Mouse (Mus musculus) cerebellum, adult 18-20 months (tissue): ENCODE results near the gene Trarg1.
"Not testable (repeated sequence)": the region's sequence is repeated elsewhere in the genome, so short reads cannot be mapped to it uniquely, and the experiment has no call there.

Experiments used
- DNase-seq, 2 experiments: peaks; one replicate each; pipeline ENCODE4 v3.0.0; 2021

The Trarg1 gene

DNA sequence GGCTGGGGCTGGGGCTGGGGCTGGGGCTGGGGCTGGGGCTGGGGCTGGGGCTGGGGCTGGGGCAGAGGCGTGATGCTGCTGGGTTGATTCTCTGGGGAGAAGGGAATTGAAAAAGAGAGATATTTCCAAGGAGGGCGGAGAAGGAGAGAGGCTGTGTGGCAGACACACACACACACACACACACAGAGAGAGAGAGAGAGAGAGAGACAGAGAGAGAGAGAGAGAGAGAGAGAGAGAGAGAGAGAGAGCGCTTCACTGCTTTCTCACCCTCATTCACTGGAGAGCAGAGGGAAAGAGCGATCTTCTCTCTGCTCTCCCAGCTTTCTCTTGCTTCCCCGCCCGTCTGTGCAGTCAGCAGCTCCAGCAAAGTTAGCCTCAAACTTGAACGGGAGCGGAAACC, at the start of gene Trarg1:
Gene Trarg1 (plus strand): TSS at position 301 of the 400 bp plus-strand sequence.
- not testable (repeated sequence) for DNase-seq

DNA sequence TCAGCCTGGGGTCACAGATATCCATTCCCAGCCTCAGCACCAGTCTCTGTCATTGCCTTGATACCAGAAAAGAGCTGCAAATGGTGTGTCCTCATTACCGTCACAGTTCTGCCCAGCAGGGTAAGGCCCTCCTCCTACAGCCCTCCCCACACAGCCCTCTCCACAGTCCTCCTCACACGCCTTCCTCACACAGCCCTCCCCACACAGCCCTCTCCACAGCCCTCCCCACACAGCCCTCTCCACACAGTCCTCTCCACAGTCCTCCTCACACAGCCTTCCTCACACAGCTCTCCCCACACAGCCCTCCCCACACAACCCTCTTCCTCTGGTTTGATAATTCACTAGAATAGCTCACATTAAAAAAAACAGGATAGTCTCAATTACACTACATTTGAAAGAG, 49.6 kb upstream of the Trarg1 start:
- DNase-seq, result no peak

DNA sequence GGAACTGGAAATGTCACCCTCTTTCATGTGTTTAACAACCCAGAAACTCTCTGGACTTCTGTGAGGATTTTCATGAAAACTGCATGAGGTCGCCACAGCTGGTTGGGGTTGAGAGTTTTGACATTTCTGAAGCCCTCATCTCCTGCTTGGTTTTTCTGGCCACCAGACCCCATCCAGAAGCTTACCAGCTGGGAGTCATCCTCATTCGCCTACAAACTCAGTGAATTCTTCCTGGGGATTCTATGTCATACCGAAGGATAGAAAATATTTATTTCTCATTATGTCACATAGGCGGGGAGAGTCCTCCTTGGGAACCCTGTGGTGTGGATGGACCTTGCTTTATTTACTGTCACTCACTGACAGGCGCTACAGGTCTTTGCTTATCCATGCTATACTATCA, 49.1 kb upstream of the Trarg1 start:
- no peak for DNase-seq

DNA sequence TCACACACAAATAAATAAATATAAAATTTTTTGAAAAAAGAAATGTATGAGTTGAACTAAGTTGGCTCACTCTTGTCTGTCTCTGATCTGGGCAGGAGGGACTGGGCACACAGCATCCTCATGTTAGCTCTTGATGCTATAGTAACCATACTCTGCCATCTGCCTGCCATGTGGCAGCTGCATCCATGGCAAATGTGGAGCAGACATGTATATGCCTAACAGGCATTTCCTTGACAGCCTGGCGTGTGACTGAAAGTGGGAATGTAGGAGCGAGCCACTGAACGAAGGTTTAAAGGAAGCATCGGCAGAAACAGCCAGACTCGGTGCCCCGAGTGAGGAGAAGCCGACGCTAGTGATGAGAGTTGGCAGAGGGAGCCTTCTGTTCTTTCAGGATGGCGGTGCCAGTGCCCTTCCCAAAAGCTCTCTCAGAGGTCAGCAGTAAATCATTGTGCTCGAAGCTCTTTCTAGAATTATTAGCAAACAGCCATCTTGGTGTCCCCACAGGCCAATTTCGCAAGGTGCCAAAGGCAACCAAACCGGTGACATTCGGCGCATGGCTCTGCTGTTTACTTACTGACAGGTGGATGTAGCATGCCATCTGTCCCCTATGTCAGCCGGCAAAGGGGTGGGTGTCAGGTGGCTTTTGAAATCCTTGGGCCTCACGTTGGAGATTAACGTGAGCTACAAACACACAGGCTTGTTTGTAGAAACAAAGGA, 40.2 kb upstream of the Trarg1 start:
- peak; percentile 60 to 61 for DNase-seq

DNA sequence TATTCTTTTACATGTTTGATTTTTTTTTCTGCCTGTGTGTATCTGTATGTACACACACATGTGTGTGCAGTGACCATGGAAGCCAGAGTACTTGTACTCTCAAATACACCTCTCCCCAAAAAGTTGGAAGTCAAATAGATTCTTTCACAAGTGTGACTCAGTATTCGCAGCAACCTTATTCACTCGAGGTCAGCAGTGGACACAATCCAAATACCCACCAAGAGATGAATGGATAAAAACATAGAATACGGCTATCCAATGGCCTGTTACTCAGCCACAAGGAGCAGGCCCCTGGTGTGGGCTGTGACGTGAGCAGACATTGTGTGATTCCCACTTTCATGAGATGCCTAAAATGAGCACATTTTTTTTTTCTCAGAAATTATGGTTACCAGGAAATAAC, 39.4 kb upstream of the Trarg1 start:
- DNase-seq, result no peak

DNA sequence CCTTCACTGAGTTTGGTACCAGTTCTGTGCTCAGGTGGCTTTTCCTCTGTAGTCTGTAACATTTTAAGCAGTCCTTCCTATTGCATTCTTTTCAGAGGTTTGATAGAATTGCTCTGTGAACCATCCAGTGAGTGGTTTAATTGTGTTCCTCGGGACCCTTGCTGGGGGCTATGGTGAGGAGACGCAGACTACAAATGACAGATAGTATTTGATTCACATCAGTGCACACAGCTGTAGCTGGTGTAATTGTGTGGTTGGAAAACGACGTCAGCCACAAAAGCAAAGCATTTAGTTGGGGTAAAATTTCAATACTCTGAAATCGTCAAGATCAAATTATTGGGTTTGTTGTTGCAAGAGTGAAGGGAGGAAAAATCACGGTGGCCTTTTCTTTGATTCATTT, 35.4 kb upstream of the Trarg1 start:
- DNase-seq, result no peak

DNA sequence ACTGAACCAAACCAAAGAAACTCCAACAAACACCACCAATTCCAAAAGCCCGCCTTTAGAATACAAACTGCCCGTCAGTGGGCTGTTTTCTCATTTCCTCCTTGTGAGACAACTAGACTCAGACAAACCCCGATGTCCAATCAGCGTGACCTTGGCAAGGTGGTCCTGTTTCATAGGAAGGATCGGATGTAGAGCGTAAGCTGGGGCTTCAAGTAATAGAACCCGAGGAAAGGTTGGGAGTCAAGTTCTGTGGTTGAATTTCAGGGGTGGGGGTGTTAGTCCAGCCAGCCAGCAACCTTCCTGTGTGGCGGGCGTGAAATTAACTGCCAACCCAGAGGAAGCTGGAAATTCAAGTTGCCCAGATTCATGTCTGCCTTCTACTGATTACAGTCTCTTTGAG, 34.6 kb upstream of the Trarg1 start:
- no peak for DNase-seq

DNA sequence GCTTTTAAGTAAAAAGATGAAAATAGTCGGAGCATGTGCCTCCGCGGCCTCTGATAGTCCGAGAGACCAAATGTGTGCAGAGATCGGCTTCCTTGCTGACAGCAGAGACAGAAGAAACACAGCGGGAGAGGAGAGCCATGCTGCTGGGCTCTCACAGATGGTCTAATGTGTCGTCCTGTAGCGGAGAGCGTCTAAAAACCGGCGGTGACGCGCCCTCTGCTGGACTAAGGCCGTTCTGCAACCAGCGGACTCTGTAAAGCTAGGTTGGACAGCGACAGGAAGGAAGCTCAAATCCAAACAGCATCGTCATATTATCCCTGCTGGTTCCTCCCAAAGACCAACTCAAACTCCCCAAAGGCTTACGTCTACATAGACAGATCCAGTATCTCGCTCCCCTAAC, 33.7 kb upstream of the Trarg1 start:
- peak; percentile 95 to 97 for DNase-seq

DNA sequence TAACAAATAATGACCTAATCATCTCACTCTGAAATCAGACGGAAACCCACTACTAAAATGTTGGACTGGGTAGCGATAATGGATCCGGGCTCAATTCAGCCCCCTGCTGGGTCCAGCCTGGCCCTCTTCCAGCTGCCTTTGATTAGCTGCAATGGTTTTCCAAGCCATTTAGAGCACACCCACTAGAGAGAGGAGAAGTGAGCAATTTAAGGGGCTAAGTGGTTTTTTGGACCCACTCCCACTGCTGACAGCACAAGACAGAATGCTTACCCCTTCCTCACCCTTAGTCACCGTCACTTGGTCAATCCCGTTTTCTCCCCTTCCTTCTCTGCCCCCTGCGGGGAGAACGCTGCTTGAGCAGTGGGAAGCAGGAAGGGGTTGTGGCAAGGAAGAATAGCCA, 32.5 kb upstream of the Trarg1 start:
- DNase-seq, result peak in 1 of 2 experiments; percentile 35

DNA sequence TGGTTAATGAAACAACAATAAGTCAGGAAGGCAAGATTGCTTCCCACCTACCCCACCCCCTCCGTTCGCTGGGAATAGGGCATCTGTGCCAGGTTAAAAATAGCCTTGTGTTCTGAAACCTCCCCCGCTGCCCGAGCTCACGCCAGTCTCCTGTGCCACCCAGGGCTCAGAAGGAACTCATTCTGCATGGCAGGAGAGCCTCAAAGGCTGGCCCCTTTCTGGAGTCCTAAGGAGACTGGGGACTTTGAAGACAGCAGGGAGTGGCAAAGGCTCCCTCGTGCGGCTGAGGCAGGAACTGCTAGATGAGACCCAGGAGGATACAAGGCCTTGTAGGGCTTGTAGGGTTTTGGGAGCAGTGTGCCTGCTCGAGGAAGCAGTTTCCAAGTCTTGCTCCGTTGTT, 32.1 kb upstream of the Trarg1 start:
- DNase-seq, result peak; percentile 78 to 81

DNA sequence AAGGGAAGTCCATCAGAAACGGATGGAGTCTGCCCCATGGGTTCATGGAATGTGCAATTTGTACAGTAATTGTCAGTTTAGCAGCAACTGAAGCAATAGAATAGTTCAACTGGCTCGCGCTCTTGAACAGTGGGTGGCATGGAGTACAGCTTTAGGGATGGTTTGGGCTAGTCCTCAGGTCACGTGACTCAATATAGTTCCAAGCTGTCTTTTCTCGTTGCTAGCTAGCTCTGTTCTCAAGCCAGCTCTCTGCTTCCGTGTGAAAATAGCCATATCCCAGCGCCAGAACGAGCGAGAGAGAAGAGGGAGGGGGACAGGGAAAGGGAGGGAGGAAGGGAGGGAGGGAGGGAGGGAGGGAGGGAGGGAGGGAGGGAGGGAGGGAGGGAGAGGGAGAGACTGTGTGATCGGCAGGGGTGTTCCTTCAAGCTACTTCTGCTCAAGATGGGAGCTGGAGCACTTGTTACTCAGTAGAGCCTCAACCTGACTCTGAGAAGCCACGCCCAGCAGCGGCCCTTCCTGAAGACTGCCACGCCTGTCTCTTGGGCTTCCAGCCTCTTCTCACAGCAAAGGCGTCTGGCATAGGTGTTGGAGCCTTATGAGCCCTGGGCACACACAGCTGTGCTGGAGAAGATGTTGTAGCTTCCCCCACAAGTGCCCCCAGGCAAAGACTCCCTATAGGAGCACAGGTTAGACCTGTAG, 28.6 kb upstream of the Trarg1 start:
- DNase-seq, result no peak

DNA sequence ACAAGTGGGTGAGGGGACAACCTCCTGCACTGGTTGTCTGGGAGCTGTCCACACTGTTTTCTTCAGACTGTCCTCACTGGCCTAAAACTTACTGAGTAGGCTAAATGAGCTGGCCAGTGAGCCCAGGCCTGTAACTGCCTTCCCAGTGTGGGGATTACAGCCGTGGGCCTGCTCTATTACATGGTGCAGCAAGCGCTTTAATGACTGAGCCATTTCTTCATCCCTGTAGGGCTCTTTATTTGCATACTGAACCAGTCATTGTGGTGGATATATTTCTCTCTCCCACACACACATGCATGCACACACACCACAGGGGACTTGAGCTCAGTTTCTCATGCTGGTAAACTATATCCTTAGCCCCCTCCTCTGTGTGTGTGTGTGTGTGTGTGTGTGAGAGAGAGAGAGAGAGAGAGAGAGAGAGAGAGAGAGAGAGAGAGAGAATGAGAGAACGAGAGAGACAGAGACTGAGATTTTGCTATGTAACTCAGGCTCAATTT, 26.7 kb upstream of the Trarg1 start:
- no peak for DNase-seq

DNA sequence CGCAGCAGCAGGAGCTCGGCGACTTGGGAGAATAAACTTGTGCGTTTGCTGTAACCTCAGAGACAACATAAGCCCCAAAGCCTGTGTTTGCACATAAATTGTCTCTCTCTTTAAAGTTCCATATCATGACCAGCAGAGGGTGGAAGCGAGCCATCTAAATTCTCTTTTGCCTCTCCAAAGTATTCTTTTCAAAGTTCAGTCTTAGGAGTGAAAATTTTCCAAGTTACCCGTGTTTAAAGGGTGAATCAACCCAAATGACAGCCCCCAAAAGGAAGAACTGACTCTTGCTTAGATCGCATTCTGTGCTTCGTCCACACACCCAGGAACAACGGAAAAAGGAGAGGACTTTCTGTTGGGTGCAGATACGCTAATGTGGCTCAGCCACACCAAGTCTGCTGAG, 24.5 kb upstream of the Trarg1 start:
- DNase-seq, result peak; percentile 68 to 70

DNA sequence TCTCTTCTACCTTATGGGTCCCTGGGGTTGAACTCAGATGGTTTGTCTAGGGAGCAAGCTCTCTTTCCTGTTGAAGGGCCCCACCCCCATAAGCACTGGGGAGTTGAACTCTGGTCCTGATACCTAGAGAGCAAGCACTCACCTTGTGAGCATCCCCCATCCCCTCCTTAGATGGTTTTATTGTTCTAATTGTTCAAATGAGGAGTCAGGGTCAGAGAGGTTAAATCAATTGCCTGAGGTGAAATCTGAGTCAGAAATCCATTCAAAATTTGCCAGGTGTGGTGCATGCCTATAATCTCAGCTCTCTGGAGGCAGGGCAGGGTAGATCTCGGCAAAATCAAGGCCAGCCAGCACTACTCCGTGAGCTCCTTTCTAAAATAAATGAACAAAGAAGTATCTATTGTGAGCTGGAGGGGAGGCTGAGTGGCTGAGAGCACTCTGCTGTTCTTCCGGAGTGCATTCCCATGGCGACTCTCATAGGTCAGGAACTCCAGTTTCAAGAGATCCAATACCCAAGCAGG, 22.1 kb upstream of the Trarg1 start:
- no peak for DNase-seq

DNA sequence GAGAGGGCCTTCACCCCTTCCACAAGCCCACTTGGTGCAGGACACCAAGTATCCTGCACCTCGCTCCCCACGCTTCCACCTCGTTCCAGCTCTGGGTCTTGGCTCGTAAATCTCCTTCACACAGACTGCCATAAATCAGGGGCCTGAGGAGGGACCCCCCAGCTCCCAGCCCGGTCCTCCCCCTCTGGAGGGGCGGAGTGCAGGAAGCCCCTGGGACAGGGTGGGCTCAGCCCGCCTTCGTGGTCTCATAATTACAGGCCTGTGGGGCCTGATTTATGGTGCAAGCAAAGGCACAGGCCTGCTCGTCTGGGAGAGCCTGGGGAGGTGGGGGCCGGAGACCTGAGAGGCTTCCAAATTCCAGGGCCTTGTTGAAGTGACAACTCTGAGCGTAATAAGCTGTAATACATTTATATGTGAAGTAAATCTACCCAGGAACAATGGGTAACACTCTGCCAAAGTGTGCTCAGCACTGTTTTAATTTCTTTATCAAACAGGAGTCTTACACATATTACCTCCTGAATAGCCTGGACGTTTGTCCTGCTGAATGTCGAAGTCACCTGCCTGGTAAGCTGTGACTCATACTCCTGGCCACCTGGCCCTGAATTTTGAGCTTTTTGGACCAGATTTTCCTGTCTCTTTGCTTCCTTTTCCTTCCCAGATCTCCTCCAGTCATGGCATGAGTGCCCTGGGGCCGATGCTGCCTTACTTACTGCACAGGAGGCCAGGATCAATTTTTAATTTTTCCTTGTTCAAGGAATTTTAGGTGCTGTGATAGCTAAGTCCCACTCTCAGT, 20.3 kb upstream of the Trarg1 start:
- peak; percentile 37 to 56 for DNase-seq

DNA sequence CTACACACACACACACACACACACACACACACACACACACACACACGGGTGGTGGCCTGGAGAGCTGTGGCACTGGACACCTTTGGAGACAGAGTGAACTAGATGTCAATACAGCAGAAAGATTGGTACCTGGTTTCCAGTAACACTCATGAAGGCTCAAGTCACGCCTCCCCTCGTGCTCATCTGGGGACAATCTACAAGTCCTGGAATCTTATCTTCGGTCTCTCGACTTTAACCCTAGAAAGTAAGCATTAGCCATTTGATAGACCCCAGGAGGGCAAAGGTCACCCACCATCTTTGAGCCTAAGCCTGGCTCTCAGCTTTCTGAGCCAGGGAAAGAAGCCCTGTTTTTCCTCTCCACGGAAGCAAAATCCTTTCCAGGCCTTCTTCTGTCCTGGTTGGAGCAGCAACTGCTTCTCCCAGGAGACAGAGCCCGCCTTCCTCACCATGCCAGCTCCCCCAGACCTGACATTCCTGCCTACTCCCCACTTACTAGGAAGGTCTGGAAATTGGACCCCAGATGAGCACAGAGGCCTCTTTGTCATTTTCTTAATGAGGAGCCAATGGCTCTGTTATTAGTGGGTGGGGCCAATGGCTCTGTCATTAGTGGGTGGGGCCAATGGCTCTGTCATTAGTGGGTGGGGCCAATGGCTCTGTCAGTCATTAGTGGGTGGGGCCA, 17.7 kb upstream of the Trarg1 start:
- no peak for DNase-seq

DNA sequence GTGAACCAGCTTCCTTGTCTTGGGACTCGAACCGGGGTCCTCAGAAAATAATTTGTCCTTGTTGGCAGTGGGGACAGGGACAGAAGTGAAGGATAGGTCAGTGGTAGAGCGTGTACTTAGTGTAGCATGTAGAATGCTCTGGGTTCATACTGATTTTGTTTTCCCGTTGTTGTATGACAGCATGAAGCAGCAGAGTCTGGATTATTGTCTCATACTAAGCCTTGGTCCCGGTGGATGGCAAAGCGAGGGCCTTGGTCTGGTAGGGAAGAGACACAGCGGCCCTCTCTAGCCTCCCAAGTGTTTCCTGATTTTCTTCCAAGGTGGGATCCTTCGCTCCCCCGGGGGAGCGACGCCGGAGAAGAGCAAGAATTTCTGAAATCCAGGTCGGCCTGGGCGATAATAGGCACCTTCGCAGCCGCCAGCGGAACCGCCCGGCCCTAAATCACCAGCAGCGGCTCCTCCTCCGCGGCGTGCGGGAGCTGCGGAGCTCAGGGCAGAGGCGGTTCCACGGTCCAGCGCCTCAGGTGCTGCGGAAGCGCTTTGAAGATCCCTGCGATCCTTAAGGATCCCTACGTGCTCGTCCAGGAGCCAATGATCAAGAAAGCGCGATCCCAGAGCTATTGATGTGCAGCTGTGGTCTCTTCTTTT, 13.5 kb upstream of the Trarg1 start:
- peak; percentile 55 to 64 for DNase-seq

DNA sequence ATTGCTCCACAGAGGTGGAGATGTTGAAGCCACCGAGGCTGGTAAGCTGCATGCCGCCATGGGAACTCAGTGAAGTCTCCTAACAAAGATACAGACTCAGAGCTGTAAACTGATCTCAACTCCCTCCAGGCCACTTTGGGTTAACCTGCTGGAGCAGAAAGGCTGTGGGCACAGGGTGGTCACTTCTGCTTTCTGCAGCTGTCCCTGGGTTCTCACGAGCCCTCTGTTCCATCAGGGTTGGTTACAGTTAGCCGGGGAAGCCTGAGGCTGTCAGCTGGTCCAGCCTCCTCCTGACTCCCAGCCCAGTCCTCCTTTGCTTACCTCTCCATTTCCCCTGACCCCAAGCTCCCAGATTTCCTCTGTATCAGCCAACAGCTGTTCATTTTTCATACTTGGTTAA, 11.8 kb upstream of the Trarg1 start:
- no peak for DNase-seq

DNA sequence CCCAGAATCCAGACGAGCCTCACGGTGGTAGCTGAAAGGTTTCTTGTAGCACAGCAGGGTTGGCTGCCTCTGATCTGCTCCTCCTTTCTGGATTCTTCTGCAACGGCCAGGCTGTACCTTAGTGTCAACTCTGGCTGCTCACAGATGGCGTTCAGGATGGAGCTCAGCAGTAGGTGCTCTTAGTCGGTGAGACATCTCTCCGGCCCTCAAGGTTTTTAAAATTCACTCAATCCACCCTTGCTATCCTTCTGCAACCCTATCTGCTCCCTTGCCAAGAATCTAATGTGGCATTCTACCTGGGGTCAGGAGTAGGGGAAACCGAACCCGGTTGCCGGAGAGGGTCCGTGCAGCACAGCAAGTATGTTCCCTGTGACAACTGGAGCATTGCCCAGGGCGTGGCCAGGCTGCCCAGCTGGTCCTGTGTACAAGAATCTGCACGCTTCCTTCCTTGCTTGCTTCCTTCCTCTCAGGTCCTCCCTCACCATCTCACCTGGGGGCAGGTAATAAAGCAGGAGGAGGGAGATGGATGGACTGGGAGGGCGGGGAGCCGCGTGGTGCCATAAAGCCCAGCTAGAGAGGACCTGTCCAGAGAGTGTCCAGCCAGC, 7.6 kb upstream of the Trarg1 start, which contains the start of gene Bhlha9:
Gene Bhlha9 (plus strand): TSS at position 600 of the 605 bp plus-strand sequence.
- DNase-seq, result peak; percentile 74 to 75

DNA sequence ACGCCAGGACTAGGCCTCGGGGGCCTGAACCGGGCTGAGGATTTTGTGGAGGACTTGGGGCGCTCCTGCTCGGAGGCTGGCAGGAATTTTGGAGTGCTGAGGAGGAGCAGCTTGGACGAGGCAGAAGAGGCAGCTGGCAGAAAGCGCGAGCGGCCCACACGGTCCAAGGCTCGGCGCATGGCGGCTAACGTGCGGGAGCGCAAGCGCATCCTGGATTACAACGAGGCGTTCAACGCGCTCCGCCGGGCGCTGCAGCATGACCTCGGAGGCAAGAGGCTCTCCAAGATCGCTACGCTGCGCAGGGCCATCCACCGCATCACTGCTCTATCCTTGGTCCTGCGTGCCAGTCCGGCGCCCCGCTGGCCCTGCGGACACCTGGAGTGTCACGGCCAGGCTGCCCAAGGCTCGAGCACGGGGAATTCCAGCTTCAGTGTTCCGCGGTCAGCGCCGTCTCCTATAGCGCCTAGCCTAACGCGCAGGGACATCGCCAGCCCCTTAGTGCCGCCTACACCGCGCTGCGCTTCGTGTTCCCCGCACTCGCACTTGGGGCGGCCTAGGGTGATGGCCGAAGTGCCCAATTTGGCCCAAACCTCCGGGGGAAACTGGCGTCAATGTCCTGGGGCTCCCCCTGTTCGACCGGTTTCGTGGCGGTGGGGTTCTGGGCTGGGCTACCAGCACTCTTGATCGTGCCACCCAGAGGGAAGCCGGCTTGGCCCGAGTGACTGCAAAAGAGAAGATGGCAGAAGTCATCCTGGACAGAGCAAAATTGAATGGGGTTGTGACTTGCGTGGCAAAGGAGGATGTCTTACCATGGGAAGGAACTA, 6.8 kb upstream of the Trarg1 start:
- peak; percentile 53 to 70 for DNase-seq

DNA sequence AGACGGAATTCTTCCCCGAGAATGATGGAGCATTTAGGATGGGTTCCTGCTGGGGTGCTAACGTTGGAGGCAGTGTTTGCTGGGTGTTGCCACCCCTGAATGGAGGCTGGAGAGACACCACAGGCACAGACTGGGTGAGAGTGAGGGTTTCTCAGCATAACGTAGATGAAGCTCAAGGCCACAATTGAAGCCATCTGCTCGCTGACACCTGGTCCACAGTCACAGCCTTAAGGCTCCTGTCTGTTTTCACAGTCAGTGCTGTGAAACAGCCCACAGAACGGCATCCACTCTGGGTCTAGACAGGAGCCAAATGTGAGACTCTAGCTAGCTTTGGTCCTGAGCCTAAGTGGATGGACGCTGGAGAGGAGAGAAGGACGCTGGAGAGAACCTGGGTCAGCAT, 5.4 kb upstream of the Trarg1 start:
- DNase-seq, result peak; percentile 26 to 27
